Mouse (Mus musculus) frontal cortex, adult (tissue): ENCODE measurements around the gene Xbp1.
A peak's percentile ranks its signal among the peaks of the same experiment; 100 is the strongest.
"Not testable (repeated sequence)": the region's sequence is repeated elsewhere in the genome, so short reads cannot be mapped to it uniquely, and the experiment has no call there.

ENCODE experiments used
- ATAC-seq: cut with Nextera tagmentation; 2 replicates; pipeline ENCODE4 v1.9.2; 2017; ENCODE audit warnings: mild to moderate bottlenecking, moderate library complexity, mixed read lengths; ENCODE audit not compliant: low TSS enrichment

Gene Xbp1

GRCm38 (mm10) chr11:5502351-5503051, 18.0 kb upstream of the Xbp1 start:
- ATAC-seq, result 0 out of 2 replicates have a peak, but pooled peaks have one; percentile 23

DNA sequence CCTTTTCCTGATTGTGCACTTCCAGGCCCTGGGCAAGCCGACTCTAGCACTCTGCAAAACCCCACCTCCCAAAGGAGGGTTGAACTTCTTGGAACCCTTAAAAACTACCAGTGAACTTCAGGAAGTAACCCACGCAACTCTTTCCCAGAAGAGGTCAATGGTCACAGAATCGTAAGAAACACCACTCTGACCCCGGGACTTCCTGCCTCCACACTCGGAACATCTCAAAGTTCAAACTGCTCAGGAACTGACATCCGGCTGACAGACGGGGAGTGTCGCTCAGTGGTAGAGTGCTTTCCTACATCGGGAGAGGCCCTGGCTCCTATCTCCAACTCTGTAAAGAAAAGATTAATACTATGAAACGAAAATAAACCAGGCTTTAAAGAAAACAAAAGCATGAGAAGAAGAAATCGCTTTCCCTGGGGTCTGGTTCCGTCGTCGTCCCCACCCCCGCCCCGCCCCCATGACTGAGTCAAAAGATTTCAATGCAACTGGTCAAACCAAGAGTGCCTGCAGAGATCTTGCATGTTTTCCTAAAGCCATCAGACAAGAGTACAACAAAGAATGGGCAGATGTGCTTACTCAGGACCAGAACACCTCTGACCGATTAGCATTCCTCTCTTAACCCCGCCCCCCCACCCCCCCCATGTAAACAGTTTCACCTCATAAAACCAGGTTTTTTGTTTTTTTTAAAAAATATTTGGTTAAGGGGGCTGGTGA, 14.4 kb upstream of the Xbp1 start:
- no peak for ATAC-seq

DNA sequence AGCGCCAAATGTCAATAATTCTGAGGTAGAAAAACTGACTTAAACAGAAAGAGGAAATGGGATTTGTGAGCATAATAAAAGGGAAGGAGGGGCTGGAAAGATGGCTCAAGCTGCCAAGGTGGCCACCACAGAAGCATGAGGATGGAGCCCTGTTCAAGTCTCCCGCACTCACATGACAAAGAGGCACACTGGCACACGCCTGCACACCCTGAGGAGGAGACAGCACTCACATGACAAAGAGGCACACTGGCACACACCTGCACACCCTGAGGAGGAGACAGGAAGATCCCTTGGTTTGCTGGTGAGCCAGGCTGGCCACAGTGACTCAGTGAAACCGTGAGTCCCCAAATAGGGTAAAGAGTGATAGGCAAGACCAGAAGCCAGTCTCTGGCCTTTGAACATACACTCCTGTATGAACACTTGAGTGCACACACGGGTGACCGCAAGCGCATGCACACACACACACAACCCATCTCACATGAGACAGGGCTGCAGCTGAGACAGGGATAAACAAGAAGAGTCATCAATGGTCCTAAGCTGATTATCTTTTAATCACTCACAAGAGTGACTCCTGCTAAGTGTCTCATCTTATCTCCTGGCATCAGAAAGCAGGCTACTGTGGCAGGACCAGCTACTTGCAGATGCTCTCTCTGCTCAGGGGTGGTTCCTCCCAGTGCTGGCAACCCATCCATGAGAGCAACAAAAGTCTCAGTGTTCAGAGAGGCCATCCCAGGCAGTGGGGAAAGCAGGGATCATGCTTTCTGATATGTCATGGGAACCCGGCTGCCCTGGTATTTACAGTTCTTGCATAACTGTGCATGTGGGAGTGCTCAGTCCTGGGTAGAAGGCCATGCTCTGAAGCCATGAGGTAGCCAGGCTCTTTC, 11.0 kb upstream of the Xbp1 start:
- no peak for ATAC-seq

- ATAC-seq, result no peak
These were observed 10.4 kb upstream of the Xbp1 start for GRCm38 (mm10) chr11:5510099-5510391.

GRCm38 (mm10) chr11:5510686-5511085, 9.8 kb upstream of the Xbp1 start:
- not testable (repeated sequence) for ATAC-seq

- no peak for ATAC-seq
These were observed 8.2 kb upstream of the Xbp1 start for GRCm38 (mm10) chr11:5512099-5512725.

- ATAC-seq, result no peak
These were observed 7.5 kb upstream of the Xbp1 start for GRCm38 (mm10) chr11:5512961-5513360.

GRCm38 (mm10) chr11:5514091-5514490, 6.4 kb upstream of the Xbp1 start:
- ATAC-seq, result no peak

DNA sequence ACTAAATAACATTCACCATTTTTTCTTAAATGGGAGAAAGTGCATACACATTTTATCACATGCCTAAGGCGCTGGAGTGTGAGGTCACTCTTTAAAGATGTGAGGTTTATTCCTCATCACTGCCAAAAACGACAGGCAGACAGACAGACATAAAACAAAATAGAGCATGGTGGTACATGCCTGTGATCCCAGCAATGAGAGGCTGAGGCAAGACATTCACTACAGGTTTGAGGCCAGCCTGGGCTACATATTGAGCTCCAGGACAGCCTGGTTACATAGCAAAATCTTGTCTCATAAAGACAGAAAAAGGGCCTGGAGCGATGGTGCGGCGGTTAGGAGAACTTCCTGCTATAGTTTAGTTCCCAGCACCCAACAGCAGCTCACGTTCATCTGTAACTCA, 5.3 kb upstream of the Xbp1 start:
- ATAC-seq, result no peak

DNA sequence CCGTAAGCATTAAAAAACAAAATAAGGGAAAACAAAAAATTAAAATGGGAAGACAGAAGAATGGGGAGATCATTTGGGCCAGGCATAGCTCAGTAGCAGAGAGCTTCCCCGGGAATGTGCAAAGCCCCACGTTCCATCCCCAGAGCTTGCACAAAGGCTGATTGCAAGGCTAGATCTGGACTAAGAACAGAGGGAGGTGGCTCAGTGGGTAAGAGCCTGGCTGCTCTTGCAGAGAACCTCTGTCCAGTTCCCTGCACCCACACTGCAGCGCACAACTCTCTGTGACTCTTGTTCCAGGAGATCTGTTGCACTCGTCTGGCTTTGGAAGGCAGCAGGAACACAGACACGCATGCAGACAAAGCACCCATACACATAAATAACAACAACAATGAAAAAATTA, 4.8 kb upstream of the Xbp1 start:
- no peak for ATAC-seq

DNA sequence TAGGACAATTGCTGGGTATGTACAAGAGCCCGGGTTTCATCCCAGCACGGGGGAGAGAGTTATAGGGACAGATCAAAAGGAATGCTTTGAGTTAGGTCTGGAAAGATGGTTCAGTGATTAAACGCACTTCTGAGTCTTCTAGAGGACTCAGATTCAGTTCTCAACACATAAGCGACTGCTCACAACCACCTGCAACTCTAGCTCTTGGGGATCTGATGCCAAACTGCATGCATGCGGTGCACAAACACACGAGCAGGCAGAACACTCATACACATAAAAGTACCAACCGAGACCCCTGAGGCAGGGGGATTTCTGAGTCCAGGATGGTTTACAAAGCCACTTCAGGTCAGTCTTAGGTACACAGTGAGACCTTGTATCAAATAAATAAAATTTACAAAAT, 4.3 kb upstream of the Xbp1 start:
- no peak for ATAC-seq

DNA sequence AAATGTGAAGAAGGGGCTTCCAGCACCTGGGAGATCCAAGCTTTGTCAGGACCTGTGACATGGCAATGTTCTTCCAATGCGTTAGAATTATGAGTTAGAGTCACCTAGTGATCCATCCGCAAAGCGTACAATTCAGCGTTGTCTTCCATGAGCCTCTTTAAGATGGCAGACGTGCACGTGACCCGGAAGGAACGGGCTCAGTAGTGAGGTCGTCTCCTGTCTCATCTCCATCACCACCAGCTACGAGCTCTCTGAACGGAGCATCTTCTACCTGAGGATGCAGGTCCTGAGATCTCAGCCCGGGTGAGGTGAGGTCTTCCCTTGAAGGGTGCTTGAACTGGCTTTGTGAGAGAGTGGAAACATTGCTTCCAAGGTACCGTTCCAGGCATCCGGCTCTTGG, 3.8 kb upstream of the Xbp1 start:
- ATAC-seq, result no peak

DNA sequence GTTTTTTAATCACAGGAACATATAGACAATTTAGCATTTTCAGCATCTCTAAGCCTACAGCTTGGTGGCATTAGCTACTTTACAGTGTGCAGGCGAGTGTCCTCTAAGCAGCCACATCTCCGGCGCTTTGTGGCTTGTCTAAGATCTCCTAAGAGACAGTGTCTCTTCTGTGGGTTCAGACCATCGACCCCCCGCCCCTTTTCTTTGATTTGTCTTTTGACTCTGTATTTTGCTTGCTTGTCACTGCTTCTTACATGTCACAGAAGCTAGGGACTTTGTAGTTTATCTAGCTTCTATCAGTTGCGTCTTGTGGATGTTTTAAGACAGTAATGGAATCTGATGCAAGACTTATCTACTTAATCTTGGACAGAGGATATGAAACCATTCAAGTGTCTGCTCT, 3.1 kb upstream of the Xbp1 start:
- ATAC-seq, result no peak

GRCm38 (mm10) chr11:5519681-5520080, 778 bp upstream of the Xbp1 start:
- ATAC-seq, result no peak

DNA sequence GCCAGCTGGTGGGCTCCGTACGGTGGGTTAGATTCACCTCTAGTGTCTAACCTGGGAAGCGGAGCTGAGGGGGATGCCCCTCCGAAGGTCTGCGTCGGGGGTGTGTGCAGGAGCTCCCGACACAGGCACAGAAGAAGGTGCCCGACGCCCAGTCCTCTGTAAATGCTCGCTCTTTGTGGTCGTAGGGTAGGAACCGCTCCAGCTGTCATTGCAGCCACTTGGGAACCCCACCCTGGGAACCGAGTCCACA, 732 bp downstream of the Xbp1 start:
- no peak; the same call in 1 of the 2 replicates for ATAC-seq

- ATAC-seq, result peak; percentile 74
These were observed 1.2 kb downstream of the Xbp1 start for GRCm38 (mm10) chr11:5521516-5522291.

DNA sequence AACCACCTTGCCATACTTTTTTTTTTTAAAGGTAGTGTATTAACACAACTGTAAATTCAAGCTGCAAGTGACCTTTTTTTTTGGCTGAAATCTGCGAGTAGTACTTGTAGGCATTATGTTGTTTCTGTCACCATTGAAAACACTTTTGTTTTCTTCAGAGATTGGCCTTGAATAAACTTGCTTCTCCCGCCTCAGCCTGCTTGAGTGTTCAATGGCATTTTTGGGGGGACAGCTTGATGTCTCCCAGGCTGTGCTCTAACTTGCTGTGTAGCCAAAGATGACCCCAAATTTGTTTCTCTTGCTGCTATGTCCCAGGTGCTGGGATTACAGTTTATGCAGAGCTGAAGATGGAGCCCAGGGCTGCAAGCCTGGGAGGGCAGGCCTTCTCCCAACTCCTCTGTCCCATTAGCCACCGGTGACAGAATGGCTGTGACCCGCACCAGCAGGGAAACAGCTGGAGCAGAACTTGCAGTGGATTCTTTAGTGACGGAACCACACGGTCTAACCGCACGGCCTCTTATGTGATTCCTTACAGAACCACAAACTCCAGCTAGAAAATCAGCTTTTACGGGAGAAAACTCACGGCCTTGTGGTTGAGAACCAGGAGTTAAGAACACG, 2.4 kb downstream of the Xbp1 start:
- ATAC-seq, result no peak

GRCm38 (mm10) chr11:5525418-5525817, 5.0 kb downstream of the Xbp1 start:
- no peak for ATAC-seq

- ATAC-seq, result no peak
These were observed 6.3 kb downstream of the Xbp1 start for GRCm38 (mm10) chr11:5526573-5527439.

- ATAC-seq, result no peak
These were observed 7.5 kb downstream of the Xbp1 start for GRCm38 (mm10) chr11:5527865-5528523.
